Mouse (Mus musculus) liver (tissue): Measurements from ENCODE around the gene Rasgrp2.
A peak's percentile ranks its signal among the peaks of the same experiment; 100 is the strongest.

Source experiments
- DNase-seq: peaks from one replicate; pipeline ENCODE4 v3.0.0-alpha.2; 2020; ENCODE audit warnings: mixed read lengths

The Rasgrp2 gene

GRCm38 (mm10) chr19:6443016-6443415, 43.9 kb downstream of the Rasgrp2 start:
- DNase-seq: no peak

- no peak for DNase-seq
These were observed 46.8 kb downstream of the Rasgrp2 start for GRCm38 (mm10) chr19:6445761-6446423.

GRCm38 (mm10) chr19:6446736-6447437, 47.7 kb downstream of the Rasgrp2 start:
- DNase-seq: no peak

- DNase-seq: peak; percentile 29
These were observed 49.6 kb downstream of the Rasgrp2 start for GRCm38 (mm10) chr19:6448752-6449151.

GRCm38 (mm10) chr19:6449841-6450240, 50.7 kb downstream of the Rasgrp2 start:
- no peak for DNase-seq

GRCm38 (mm10) chr19:6452030-6452494, 52.9 kb downstream of the Rasgrp2 start:
- peak; percentile 64 for DNase-seq

- no peak for DNase-seq
These were observed 53.7 kb downstream of the Rasgrp2 start for GRCm38 (mm10) chr19:6452672-6453310.

- DNase-seq: no peak
These were observed 54.2 kb downstream of the Rasgrp2 start for GRCm38 (mm10) chr19:6453349-6453748.

- DNase-seq: no peak
These were observed 55.0 kb downstream of the Rasgrp2 start for GRCm38 (mm10) chr19:6454041-6454720.

GRCm38 (mm10) chr19:6459504-6459903, 60.4 kb downstream of the Rasgrp2 start:
- no peak for DNase-seq

GRCm38 (mm10) chr19:6462841-6463240, 63.7 kb downstream of the Rasgrp2 start:
- DNase-seq: no peak

GRCm38 (mm10) chr19:6464306-6465071, 65.3 kb downstream of the Rasgrp2 start:
- no peak for DNase-seq
